Mouse (Mus musculus) neural tube, embryonic 15.5 days (tissue): ENCODE data around the gene Ncf1. TPM values are rescaled to one million over a fixed set of nuclear protein-coding genes. Genes with fewer than 3 reads are reported as not detected.

Source experiments
- ATAC-seq: fragments of 200-750 bp; cut with Nextera tagmentation; 2 replicates; pipeline ENCODE4 v1.8.0; 2017; ENCODE audit warnings: mild to moderate bottlenecking, moderate TSS enrichment, moderate library complexity; ENCODE audit not compliant: low FRiP score
- H3K27ac ChIP-seq: fragments of 300-500 bp; sonication (generic); replicated peaks from 2 replicates; pipeline ENCODE4 v1.5.1; 2015; ENCODE audit warnings: mild to moderate bottlenecking, inconsistent platforms
- H3K27me3 ChIP-seq: fragments of 300-500 bp; sonication (generic); replicated peaks from 2 replicates; pipeline ENCODE4 v1.6.1; 2015; ENCODE audit warnings: inconsistent platforms
- H3K36me3 ChIP-seq: fragments of 300-500 bp; sonication (generic); 2 replicates; pipeline ENCODE4 v1.6.1; 2015; ENCODE audit warnings: inconsistent platforms
- H3K4me1 ChIP-seq: fragments of 300-500 bp; sonication (generic); 2 replicates; pipeline ENCODE4 v1.6.1; 2015; ENCODE audit warnings: inconsistent platforms
- H3K4me2 ChIP-seq: fragments of 300-500 bp; sonication (generic); 2 replicates; pipeline ENCODE4 v1.6.1; 2015; ENCODE audit warnings: inconsistent platforms, mild to moderate bottlenecking, moderate library complexity
- H3K4me3 ChIP-seq: fragments of 300-500 bp; sonication (generic); replicated peaks from 2 replicates; pipeline ENCODE4 v1.5.1; 2015; ENCODE audit warnings: mild to moderate bottlenecking, inconsistent platforms
- H3K9ac ChIP-seq: fragments of 300-500 bp; sonication (generic); replicated peaks from 2 replicates; pipeline ENCODE4 v1.6.1; 2015; ENCODE audit warnings: mild to moderate bottlenecking, inconsistent platforms
- H3K9me3 ChIP-seq: fragments of 300-500 bp; sonication (generic); replicated peaks from 2 replicates; pipeline ENCODE4 v1.6.1; 2016; ENCODE audit warnings: inconsistent platforms
- WGBS: fragments of 180-500 bp; shearing (Covaris S2); methylation state at CpG from one replicate; pipeline ENCODE4 v1.1.7; 2015; ENCODE audit warnings: mixed read lengths; 5-methylcytosine and 5-hydroxymethylcytosine counted together
- polyA plus RNA-seq: library from polyadenylated mRNA; unstranded; fragments of >200 nt; fragmentation: Nextera tagmentation; extraction: Ambion mirVana; gene quantifications from 2 replicates; pipeline ENCODE4 v1.2.1, GENCODE M21; 2015

Gene Ncf1
- polyA plus RNA-seq, 1 experiment from 2014 or later: 2.5 TPM

DNA sequence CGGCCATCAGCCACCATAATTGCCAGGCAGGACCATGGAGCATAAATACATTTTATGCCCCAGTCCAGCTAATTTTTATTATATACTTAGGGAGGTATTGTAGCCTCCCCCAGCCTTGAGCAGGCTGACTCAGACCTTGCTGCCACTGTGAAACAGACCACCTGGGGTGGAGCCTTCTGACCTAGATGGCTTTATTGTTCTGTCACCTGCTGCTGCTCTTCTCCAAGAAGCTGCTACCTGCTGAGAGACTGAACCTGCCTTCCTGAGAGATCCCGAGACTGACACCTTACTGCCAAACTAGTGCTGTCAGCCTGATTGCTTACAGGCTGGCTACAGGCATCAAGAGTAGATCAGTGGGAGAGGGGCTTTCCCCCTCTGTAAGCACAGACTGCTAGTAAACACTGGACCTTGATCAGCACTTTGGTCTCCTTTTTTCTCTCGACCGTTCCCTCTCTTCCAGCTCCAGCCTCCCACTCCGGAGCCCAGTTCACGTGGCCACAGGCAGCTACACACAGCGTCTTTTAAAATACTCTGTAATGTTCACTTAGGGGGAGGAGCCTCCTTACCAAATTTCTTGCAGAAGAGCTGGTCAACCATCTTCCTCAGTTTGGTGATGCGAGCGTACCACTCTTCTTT, 30.7 kb upstream of the Ncf1 start:
- no peak for ATAC-seq
- Histone ChIP-seq H3K9me3 (no peaks in the 10 kb centered on the region), H3K9ac (no peak overlapping the region), H3K27me3 (no peaks in the 10 kb centered on the region), H3K27ac (no peak overlapping the region), H3K4me2 (no peak overlapping the region), H3K4me1 (no peaks in the 10 kb centered on the region), H3K4me3 (no peak overlapping the region), H3K36me3 (peaks cover 92% of the 10 kb centered on the region)
- WGBS: 86% methylated on average over 9 of the region's 9 CpGs

DNA sequence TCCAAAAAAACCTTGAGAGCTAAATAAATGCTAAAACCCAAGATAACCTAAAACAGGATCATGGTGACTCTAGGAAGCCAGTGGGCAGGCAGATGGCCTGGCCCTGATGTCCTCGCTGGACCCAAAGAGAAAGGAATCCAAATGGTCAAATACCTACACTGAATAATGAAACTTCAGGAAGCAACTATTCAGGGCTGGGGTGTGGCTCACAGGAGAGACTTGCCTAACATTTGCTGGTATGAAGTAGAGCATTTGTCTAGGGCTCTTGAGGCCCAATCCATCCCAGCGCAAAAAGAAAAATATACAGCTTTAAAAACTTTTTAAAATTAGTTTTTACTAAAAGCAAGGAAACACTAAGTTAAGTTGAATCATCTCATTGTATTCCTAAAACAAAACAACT, 29.5 kb upstream of the Ncf1 start:
- no peak overlapping the region for H3K9ac ChIP-seq
- 98% methylated on average over 2 of the region's 2 CpGs for WGBS
- no peak overlapping the region for H3K4me2 ChIP-seq
- H3K4me1 ChIP-seq: no peaks in the 10 kb centered on the region
- peaks cover 91% of the 10 kb centered on the region for H3K36me3 ChIP-seq
- no peak overlapping the region for H3K4me3 ChIP-seq
- no peaks in the 10 kb centered on the region for H3K9me3 ChIP-seq
- ATAC-seq: no peak
- H3K27me3 ChIP-seq: no peaks in the 10 kb centered on the region
- H3K27ac ChIP-seq: no peak overlapping the region

DNA sequence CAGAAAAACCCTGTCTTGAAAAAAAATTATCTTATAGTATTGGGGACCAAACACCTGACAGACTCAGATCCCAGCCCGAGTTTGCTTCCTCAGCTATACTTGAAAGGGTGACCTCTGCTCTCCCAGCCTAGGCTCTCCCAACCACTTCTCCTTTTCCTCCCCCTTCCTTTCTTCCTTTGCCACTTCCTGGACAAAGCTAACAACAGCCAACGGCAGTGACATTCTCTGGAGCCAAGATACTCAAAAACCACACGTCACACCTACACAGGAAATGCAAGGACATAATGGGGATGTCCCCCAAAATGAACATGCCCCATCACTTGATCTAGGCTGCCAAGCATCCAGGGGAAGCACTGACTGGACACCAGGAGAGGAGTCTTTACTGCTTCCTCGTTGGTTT, 29.0 kb upstream of the Ncf1 start:
- Histone ChIP-seq H3K9me3 (no peaks in the 10 kb centered on the region), H3K36me3 (peaks cover 91% of the 10 kb centered on the region), H3K27ac (no peak overlapping the region), H3K9ac (no peak overlapping the region), H3K4me1 (no peaks in the 10 kb centered on the region), H3K27me3 (no peaks in the 10 kb centered on the region), H3K4me3 (no peak overlapping the region), H3K4me2 (no peak overlapping the region)
- ATAC-seq: no peak
- WGBS: 86% methylated on average over 4 of the region's 4 CpGs

DNA sequence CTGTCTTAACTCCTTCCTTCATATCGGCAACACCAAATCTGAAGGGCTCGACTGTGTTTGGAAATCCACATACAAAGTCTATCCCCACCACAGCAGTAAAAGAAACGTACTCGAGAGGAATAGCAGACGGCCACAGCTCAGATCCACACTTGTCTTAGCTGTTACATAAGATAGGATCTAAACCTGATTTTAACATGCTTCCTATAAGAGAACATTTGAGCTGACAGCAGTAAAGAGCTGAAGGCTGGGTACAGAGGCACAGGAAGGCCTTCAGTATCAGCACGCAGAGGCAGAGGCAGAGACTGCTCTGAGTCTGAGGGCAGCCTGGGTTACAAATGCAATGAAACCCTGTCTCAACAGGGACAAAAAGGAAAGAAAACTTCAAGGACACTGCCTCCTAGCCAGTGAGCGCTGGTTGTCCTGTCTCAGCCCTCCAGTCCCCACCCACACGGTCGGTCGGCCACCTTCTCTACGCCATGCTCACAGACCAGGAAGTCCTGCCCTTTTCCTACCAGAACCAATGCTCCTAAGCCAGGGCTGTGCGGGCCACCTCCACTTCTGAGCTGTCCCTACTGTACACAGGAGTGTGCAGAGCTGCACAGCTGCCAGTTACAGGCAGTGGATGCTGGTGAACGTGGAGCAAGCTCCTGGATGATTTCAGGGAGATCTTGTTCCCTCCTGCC, 28.1 kb upstream of the Ncf1 start:
- Histone ChIP-seq H3K4me3 (no peak overlapping the region), H3K36me3 (peaks cover 90% of the 10 kb centered on the region), H3K27ac (no peak overlapping the region), H3K4me2 (no peak overlapping the region), H3K9me3 (no peaks in the 10 kb centered on the region), H3K4me1 (no peaks in the 10 kb centered on the region), H3K9ac (no peak overlapping the region), H3K27me3 (no peaks in the 10 kb centered on the region)
- 95% methylated on average over 13 of the region's 13 CpGs for WGBS
- no peak for ATAC-seq

DNA sequence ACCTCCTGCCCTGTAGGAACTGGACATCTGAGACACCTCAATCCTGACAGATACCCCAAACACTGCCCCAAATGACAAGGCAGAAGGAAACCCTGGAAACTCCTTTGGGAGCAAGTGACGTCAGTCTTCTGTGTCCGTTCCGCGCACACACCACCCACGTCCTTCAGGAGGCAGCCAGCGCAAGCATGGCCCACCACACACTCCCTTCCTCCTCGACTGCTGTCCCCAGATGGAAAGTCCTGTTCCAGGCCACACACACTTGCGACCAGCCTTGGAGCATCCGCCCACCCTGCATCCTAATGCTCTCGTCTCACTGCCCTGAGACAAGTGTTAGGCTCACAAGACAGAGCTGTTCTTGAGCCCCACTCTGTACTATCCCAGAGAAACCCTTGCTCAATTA, 25.9 kb upstream of the Ncf1 start:
- no peaks in the 10 kb centered on the region for H3K4me1 ChIP-seq
- no peak overlapping the region for H3K4me3 ChIP-seq
- no peaks in the 10 kb centered on the region for H3K27me3 ChIP-seq
- no peaks in the 10 kb centered on the region for H3K9me3 ChIP-seq
- ATAC-seq: no peak
- H3K9ac ChIP-seq: no peak overlapping the region
- no peak overlapping the region for H3K27ac ChIP-seq
- H3K36me3 ChIP-seq: peaks cover 90% of the 10 kb centered on the region
- no peak overlapping the region for H3K4me2 ChIP-seq
- WGBS: 92% methylated on average over 10 of the region's 10 CpGs

DNA sequence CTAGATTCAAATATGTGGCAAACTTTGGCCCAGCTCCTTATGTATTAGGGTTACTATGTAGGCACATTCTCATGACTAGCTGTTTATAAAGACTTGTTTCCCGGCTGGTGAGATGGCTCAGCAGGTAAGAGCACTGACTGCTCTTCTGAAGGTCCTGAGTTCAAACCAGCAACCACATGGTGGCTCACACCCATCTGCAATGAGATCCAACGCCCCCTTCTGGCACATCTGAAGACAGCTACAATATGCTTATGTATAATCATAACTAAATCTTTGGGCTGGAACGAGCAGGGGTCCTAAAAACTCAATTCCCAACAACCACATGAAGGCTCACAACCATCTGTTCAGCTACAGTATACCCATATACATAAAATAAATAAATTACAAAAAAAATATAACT, 24.4 kb upstream of the Ncf1 start:
- no peaks in the 10 kb centered on the region for H3K27me3 ChIP-seq

DNA sequence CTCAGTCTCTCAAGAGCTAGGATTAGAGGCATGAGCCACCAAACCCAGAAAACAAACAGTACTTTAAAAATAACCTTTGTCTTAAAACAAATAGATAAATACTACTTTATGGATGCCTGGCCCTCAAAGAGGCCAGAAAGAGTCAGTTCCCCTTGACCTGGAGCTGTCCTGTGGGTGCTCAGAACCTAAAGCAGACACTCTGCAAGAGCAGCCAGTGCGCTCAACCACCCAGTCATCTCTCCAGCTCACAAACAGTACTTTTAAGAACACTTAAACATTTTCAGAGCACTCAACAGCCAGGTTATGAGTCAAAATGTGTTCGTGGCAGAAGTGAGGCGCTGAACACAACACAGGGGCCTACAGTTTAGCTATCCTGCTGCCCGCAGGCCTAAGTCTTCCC, 21.7 kb upstream of the Ncf1 start:
- peaks cover 95% of the 10 kb centered on the region for H3K36me3 ChIP-seq
- H3K9ac ChIP-seq: no peak overlapping the region
- H3K27me3 ChIP-seq: no peaks in the 10 kb centered on the region
- no peak overlapping the region for H3K27ac ChIP-seq
- H3K4me1 ChIP-seq: no peaks in the 10 kb centered on the region
- WGBS: 94% methylated on average over 4 of the region's 4 CpGs
- no peak overlapping the region for H3K4me2 ChIP-seq
- no peak for ATAC-seq
- no peaks in the 10 kb centered on the region for H3K9me3 ChIP-seq
- H3K4me3 ChIP-seq: no peak overlapping the region

More for the DNA sequence above, 24.4 kb upstream of the Ncf1 start:
- Histone ChIP-seq H3K4me3 (no peak overlapping the region), H3K27ac (no peak overlapping the region), H3K4me2 (no peak overlapping the region), H3K36me3 (peaks cover 88% of the 10 kb centered on the region), H3K9me3 (no peaks in the 10 kb centered on the region), H3K9ac (no peak overlapping the region), H3K4me1 (no peaks in the 10 kb centered on the region)
- no peak for ATAC-seq
- WGBS: 79% methylated on average over 3 of the region's 3 CpGs

DNA sequence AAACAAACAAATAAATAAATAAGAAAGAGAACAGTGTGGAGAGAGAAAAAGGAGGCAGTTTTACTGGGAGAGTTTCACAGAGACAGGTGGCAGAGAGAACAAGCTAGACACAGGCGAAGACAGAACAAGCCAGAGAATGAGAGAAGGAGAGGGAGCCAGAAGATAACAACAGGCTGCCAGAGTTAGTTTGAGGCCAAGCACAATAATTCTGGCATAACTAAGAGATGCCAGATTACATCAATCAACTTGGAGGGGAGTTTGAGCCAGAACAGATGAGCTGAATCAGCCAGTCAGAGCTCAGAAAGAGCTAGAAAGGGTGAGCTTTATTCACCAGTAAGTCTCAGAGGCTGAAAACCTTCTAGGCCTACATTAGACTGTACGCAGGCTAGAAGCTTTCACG, 21.2 kb upstream of the Ncf1 start:
- no peak for ATAC-seq
- Histone ChIP-seq H3K4me1 (no peaks in the 10 kb centered on the region), H3K9ac (no peak overlapping the region), H3K4me2 (no peak overlapping the region), H3K9me3 (no peaks in the 10 kb centered on the region), H3K27me3 (no peaks in the 10 kb centered on the region), H3K36me3 (peaks cover 96% of the 10 kb centered on the region), H3K4me3 (no peak overlapping the region), H3K27ac (no peak overlapping the region)
- WGBS: 96% methylated on average over 3 of the region's 3 CpGs

DNA sequence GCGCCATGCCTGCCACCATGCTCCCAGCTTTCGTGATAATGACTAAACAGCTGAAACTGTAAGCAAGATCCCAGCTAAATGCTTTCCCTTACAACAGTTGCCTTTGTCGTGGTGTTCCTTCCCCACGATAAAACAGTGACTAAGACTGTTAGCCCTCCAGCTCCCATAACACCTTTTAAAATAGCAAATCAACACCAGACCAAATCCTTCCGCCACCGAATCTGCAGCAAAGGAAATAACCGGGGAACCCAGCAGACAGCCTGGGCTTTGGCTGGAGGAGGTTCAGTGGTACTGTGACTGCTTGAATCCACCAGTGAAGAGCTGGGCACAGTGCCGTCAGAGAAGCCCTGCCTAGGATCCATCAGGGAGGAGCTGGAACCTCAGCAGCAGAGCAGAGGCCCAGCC, 19.8 kb upstream of the Ncf1 start:
- Histone ChIP-seq H3K36me3 (peaks cover 96% of the 10 kb centered on the region), H3K27ac (no peak overlapping the region), H3K4me1 (no peaks in the 10 kb centered on the region), H3K9ac (no peak overlapping the region), H3K4me3 (no peak overlapping the region), H3K4me2 (no peak overlapping the region), H3K9me3 (no peaks in the 10 kb centered on the region), H3K27me3 (no peaks in the 10 kb centered on the region)
- 88% methylated on average over 8 of the region's 8 CpGs for WGBS
- no peak for ATAC-seq

DNA sequence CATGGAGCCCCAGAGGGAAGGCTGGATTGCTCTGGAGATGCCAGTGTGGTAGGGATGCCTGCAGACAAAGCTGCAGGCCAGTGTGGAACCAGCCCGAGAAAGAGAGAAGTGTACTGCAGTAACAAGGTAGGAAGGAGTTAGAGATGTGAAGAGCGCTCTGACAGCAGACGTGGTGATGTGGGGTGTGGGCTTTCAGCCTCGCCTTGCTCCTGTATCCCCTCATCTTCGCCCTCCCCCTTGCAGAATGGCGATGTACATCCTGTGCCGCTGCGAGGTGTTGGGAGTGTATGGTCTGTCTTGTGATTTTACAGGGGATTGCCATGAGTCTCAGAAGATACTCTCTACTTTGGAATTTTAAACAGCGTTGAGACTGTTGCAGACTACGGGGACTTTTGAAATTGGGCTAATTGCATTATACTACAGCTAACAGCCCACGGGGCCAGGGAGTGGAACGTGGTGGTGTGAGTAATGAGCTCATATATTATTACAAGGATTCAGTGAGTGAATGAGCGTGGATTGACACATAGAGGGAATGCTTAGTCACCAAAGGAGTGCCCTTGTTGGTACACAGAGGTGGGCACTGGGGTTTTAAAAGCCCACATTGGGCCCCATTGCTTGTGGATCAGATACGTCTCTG, 19.3 kb upstream of the Ncf1 start:
- peaks cover 96% of the 10 kb centered on the region for H3K36me3 ChIP-seq
- H3K9me3 ChIP-seq: no peaks in the 10 kb centered on the region
- no peak overlapping the region for H3K9ac ChIP-seq
- H3K4me3 ChIP-seq: no peak overlapping the region
- no peaks in the 10 kb centered on the region for H3K4me1 ChIP-seq
- no peak overlapping the region for H3K27ac ChIP-seq
- H3K4me2 ChIP-seq: no peak overlapping the region
- WGBS: 86% methylated on average over 14 of the region's 14 CpGs
- ATAC-seq: no peak
- no peaks in the 10 kb centered on the region for H3K27me3 ChIP-seq

DNA sequence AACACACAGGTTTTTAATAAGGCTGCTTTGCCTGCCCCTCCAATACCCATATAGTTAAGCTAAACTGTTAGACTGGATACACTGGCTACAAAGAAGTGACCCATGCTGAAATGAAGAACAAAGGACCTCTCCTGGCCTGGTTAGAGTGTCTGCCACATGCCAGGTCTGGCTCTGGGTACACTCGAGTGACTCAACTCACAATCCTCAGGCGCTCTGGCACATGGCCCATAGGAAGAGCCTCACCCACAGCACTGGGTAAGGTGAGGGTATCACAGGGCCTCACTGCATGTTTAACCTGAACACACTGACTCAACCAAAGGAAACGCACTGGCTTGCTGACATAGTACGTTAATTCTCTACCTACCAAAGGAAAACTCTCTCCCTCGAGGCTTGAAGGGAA, 16.7 kb upstream of the Ncf1 start:
- Histone ChIP-seq H3K9ac (no peak overlapping the region), H3K4me2 (no peak overlapping the region), H3K27ac (no peak overlapping the region), H3K27me3 (no peaks in the 10 kb centered on the region), H3K36me3 (peaks cover 97% of the 10 kb centered on the region), H3K4me3 (no peak overlapping the region), H3K9me3 (no peaks in the 10 kb centered on the region), H3K4me1 (no peaks in the 10 kb centered on the region)
- WGBS: 93% methylated on average over 5 of the region's 5 CpGs
- ATAC-seq: no peak

DNA sequence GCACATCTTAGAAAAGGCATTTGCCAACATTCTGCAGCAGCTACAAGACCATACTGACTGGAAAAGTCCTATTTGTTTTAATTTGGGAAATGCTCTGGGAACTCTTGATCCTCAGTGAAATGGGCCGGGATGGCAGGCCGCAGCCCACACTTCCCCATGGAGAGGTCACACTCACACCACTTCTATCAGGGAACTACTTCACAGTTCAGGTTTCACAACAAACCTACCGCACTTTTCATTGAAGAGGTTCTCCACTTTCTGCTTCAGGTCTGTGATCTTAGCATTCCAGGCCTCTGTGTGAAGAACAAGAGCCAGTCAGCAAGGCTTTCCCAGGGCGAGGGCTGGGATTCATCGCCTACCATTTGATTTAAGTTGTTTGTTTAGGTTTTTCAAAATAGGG, 15.5 kb upstream of the Ncf1 start:
- Histone ChIP-seq H3K9ac (no peak overlapping the region), H3K36me3 (peaks cover 100% of the 10 kb centered on the region), H3K27me3 (no peaks in the 10 kb centered on the region), H3K4me1 (no peaks in the 10 kb centered on the region), H3K27ac (no peak overlapping the region), H3K4me3 (no peak overlapping the region), H3K4me2 (no peak overlapping the region), H3K9me3 (no peaks in the 10 kb centered on the region)
- WGBS: 96% methylated on average over 5 of the region's 5 CpGs
- ATAC-seq: no peak
